Mouse (Mus musculus): Measurements from ENCODE around the gene Fgf18. TPM values are rescaled to one million over a fixed set of nuclear protein-coding genes. Genes with fewer than 3 reads are reported as not detected.

The Fgf18 gene
- total RNA-seq, 2 experiments from 2014 or later, result 1.9 to 2.6 TPM

- intact Hi-C loops (cut with DNase I), result no loop called here
- DNase-seq (ENCODE audit: extremely low spot score in 1 of 2, low spot score in 2 of 2), result no peak
- Histone ChIP-seq H3K27ac (no peak overlapping the region), H3K4me3 (no peak overlapping the region)
- TF ChIP-seq CTCF (IDR thresholded peaks at IDR 0.05), result no peak
These were observed 67.0 kb downstream of the Fgf18 start for GRCm38 (mm10) chr11:33080046-33080808.

GRCm38 (mm10) chr11:33079424-33079823 is 67.8 kb downstream of the Fgf18 start:
- intact Hi-C loops (cut with DNase I), result loop anchor here (5.0 kb wide), 1 partner anchor 68 kb away; the partner anchor contains the start of gene Fgf18
- Histone ChIP-seq H3K4me3 (no peak overlapping the region), H3K27ac (no peak overlapping the region)
- TF ChIP-seq CTCF (IDR thresholded peaks at IDR 0.05), result no peak
- no peak for DNase-seq (ENCODE audit: extremely low spot score in 1 of 2, low spot score in 2 of 2)

GRCm38 (mm10) chr11:33078036-33078435 is 69.2 kb downstream of the Fgf18 start:
- intact Hi-C loops (cut with DNase I), result loop anchor here (5.0 kb wide), 1 partner anchor 69 kb away; the partner anchor contains the start of gene Fgf18
- Histone ChIP-seq H3K4me3 (no peak overlapping the region), H3K27ac (no peak overlapping the region)
- no peak for TF ChIP-seq CTCF (IDR thresholded peaks at IDR 0.05)
- no peak for DNase-seq (ENCODE audit: extremely low spot score in 1 of 2, low spot score in 2 of 2)

- H3K27ac ChIP-seq, result no peak overlapping the region
- peak; percentile 35 to 37 for DNase-seq (ENCODE audit: extremely low spot score in 1 of 2, low spot score in 2 of 2)
- H3K4me3 ChIP-seq, result no peak overlapping the region
- no peak for TF ChIP-seq CTCF (IDR thresholded peaks at IDR 0.05)
- intact Hi-C loops (cut with DNase I), result loop anchor here (5.0 kb wide), 1 partner anchor 72 kb away; the partner anchor contains the start of gene Fgf18
These were observed 71.9 kb downstream of the Fgf18 start for GRCm38 (mm10) chr11:33075293-33075692.

GRCm38 (mm10) chr11:33074541-33074940 is 72.7 kb downstream of the Fgf18 start:
- no peak for TF ChIP-seq CTCF (IDR thresholded peaks at IDR 0.05)
- DNase-seq (ENCODE audit: extremely low spot score in 1 of 2, low spot score in 2 of 2), result no peak
- Histone ChIP-seq H3K27ac (no peak overlapping the region), H3K4me3 (no peak overlapping the region)
- intact Hi-C loops (cut with DNase I), result no loop called here

- intact Hi-C loops (cut with DNase I), result no loop called here
These were observed 75.8 kb downstream of the Fgf18 start for GRCm38 (mm10) chr11:33071358-33071922.

DNA sequence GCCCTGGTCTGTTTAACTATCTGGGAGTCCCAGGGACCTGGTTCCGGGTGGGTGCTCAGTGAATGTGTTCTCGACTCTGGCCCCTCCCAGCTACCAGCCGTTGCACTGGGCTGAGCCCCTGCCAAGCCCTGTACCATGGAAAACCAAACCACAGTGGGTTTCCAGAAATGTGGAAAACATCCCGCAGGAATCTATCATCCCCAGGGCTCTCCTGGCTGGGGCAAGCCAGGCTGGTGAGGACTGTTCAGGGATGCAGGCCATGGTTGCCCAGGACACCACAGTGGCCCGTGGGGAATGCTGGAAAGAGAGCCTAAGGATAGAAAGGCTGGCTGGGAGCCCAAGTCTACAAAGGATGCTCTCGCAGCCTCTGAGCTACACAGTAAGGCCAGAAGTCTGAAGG is 76.7 kb downstream of the Fgf18 start:
- DNase-seq (ENCODE audit: extremely low spot score in 1 of 2, low spot score in 2 of 2), result peak in 1 of 2 experiments; percentile 34
- intact Hi-C loops (cut with DNase I), result no loop called here
- TF ChIP-seq CTCF (IDR thresholded peaks at IDR 0.05), result no peak
- H3K4me3 ChIP-seq, result no peak overlapping the region
- no peak overlapping the region for H3K27ac ChIP-seq

More at GRCm38 (mm10) chr11:33071358-33071922, 75.8 kb downstream of the Fgf18 start:
- no peak for TF ChIP-seq CTCF (IDR thresholded peaks at IDR 0.05)
- no peak for DNase-seq (ENCODE audit: extremely low spot score in 1 of 2, low spot score in 2 of 2)
- H3K27ac ChIP-seq, result no peak overlapping the region
- no peak overlapping the region for H3K4me3 ChIP-seq

Other genes with a start within 250 kb of the Fgf18 start
- gene Npm1, start 15.8 kb upstream of the Fgf18 start, total RNA-seq (2021), result 100 to 1,000 TPM; 146 to 152 TPM
- not detected for gene Tlx3, start 56.2 kb upstream of the Fgf18 start, total RNA-seq (2021)
- gene Gm12117, start 129.3 kb upstream of the Fgf18 start, total RNA-seq (2021), result under 1 TPM in 1 of 2 experiments, not detected in 1; 0.72 TPM